Mouse (Mus musculus): ENCODE data around the gene Cog1. TPM values are rescaled to one million over a fixed set of nuclear protein-coding genes. Genes with fewer than 3 reads are reported as not detected.
A peak's percentile ranks its signal among the peaks of the same experiment; 100 is the strongest.

The Cog1 gene
- polyA plus RNA-seq, 1 experiment from 2014 or later, result 18.6 TPM

GRCm38 (mm10) chr11:113618672-113619419, 30.1 kb upstream of the Cog1 start, which contains the start of gene Sstr2:
Sstr2 (plus strand) TSS chr11:113619342.
- TF ChIP-seq EP300 (IDR thresholded peaks at IDR 0.05), result no peak
- TF ChIP-seq CTCF (IDR thresholded peaks at IDR 0.05), result peak; percentile 12; the same call in 1 of the 2 replicates
- H3K9me3 ChIP-seq (ENCODE audit: low read length), result no peaks in the 10 kb centered on the region
- WGBS, result 1% methylated on average over 49 of the region's 54 CpGs
- H3K4me1 ChIP-seq (ENCODE audit: insufficient read depth, low read depth, low read length), result peaks cover 14% of the 10 kb centered on the region; the same call in 1 of the 2 replicates
- H3K27ac ChIP-seq (ENCODE audit: low read length), result no peak within 1 kb of the TSS
- ATAC-seq, result peak; percentile 80
- H3K9ac ChIP-seq (replicated peaks; ENCODE audit: low read depth), result no peak within 1 kb of the TSS
- DNase-seq (ENCODE audit: low spot score), result peak; percentile 54
- peak within 1 kb of the TSS; percentile 38 for H3K4me3 ChIP-seq (ENCODE audit: low read depth, low read length)
- H3K4me2 ChIP-seq (replicated peaks; ENCODE audit: low read depth, low read length), result peak within 1 kb of the TSS; percentile 66
- peaks cover 10% of the 10 kb centered on the region for H3K27me3 ChIP-seq (replicated peaks; ENCODE audit: insufficient read depth, low read length)
- H3K36me3 ChIP-seq (ENCODE audit: insufficient read depth, low read length), result no peaks in the 10 kb centered on the region

- Histone ChIP-seq H3K4me1 (ENCODE audit: insufficient read depth, low read depth, low read length) (peaks cover 14% of the 10 kb centered on the region; the same call in 1 of the 2 replicates), H3K27me3 (replicated peaks; ENCODE audit: insufficient read depth, low read length) (peaks cover 10% of the 10 kb centered on the region), H3K4me3 (ENCODE audit: low read depth, low read length) (peak overlapping the region; percentile 38), H3K9ac (replicated peaks; ENCODE audit: low read depth) (no peak overlapping the region), H3K27ac (ENCODE audit: low read length) (no peak overlapping the region), H3K4me2 (replicated peaks; ENCODE audit: low read depth, low read length) (peak overlapping the region; percentile 66), H3K9me3 (ENCODE audit: low read length) (no peaks in the 10 kb centered on the region), H3K36me3 (ENCODE audit: insufficient read depth, low read length) (no peaks in the 10 kb centered on the region)
- WGBS, result 3% methylated on average over 30 of the region's 31 CpGs
- DNase-seq (ENCODE audit: low spot score) (no peak), ATAC-seq (no peak)
- TF ChIP-seq CTCF (IDR thresholded peaks at IDR 0.05) (no peak), EP300 (IDR thresholded peaks at IDR 0.05) (no peak)
Measured at GRCm38 (mm10) chr11:113619420-113620080, 29.4 kb upstream of the Cog1 start.

GRCm38 (mm10) chr11:113621001-113621400, 28.0 kb upstream of the Cog1 start:
- H3K27ac ChIP-seq (ENCODE audit: low read length), result no peak overlapping the region
- DNase-seq (ENCODE audit: low spot score) (no peak), ATAC-seq (no peak)
- H3K9me3 ChIP-seq (ENCODE audit: low read length), result no peaks in the 10 kb centered on the region
- no peak for TF ChIP-seq EP300 (IDR thresholded peaks at IDR 0.05)
- TF ChIP-seq CTCF (IDR thresholded peaks at IDR 0.05), result no peak
- no peaks in the 10 kb centered on the region for H3K36me3 ChIP-seq (ENCODE audit: insufficient read depth, low read length)
- WGBS, result 59% methylated on average over 2 of the region's 2 CpGs
- peaks cover 10% of the 10 kb centered on the region for H3K27me3 ChIP-seq (replicated peaks; ENCODE audit: insufficient read depth, low read length)
- no peak overlapping the region for H3K4me2 ChIP-seq (replicated peaks; ENCODE audit: low read depth, low read length)
- no peak overlapping the region for H3K9ac ChIP-seq (replicated peaks; ENCODE audit: low read depth)
- H3K4me1 ChIP-seq (ENCODE audit: insufficient read depth, low read depth, low read length), result peaks cover 14% of the 10 kb centered on the region; the same call in 1 of the 2 replicates
- H3K4me3 ChIP-seq (ENCODE audit: low read depth, low read length), result no peak overlapping the region

DNA sequence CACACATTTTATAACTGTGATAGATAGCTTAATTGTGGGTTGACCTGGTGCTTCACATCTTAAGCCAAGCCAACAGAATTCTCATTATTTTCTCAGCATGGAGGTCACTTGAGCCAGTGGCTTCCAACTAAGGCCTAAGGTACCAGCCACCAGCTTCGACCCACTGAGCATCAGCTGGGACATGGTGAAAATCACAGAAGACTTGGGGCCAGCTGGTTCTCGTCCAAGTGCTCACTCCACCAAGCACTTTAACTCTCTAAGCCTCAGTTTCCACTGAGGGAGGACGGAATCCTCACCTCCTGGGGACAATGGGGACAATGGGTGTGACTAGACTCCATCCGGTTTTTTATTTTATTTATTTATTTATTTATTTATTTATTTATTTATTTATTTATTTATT, 26.9 kb upstream of the Cog1 start:
- H3K9ac ChIP-seq (replicated peaks; ENCODE audit: low read depth), result no peak overlapping the region
- H3K36me3 ChIP-seq (ENCODE audit: insufficient read depth, low read length), result no peaks in the 10 kb centered on the region
- WGBS, result 85% methylated on average over 4 of the region's 4 CpGs
- H3K4me2 ChIP-seq (replicated peaks; ENCODE audit: low read depth, low read length), result no peak overlapping the region
- no peak overlapping the region for H3K27ac ChIP-seq (ENCODE audit: low read length)
- no peak for ATAC-seq
- no peaks in the 10 kb centered on the region for H3K9me3 ChIP-seq (ENCODE audit: low read length)
- H3K27me3 ChIP-seq (replicated peaks; ENCODE audit: insufficient read depth, low read length), result peaks cover 10% of the 10 kb centered on the region
- DNase-seq (ENCODE audit: low spot score), result no peak
- peaks cover 14% of the 10 kb centered on the region; the same call in 1 of the 2 replicates for H3K4me1 ChIP-seq (ENCODE audit: insufficient read depth, low read depth, low read length)
- H3K4me3 ChIP-seq (ENCODE audit: low read depth, low read length), result no peak overlapping the region
- TF ChIP-seq CTCF (IDR thresholded peaks at IDR 0.05) (no peak), EP300 (IDR thresholded peaks at IDR 0.05) (no peak)

- WGBS, result 79% methylated on average over 18 of the region's 18 CpGs
- DNase-seq (ENCODE audit: low spot score) (no peak), ATAC-seq (no peak; the same call in 1 of the 2 replicates)
- H3K4me2 ChIP-seq (replicated peaks; ENCODE audit: low read depth, low read length), result 0 out of 2 replicates have a peak overlapping the region, but pooled peaks have one; percentile 3
- no peaks in the 10 kb centered on the region for H3K9me3 ChIP-seq (ENCODE audit: low read length)
- H3K36me3 ChIP-seq (ENCODE audit: insufficient read depth, low read length), result no peaks in the 10 kb centered on the region
- H3K4me3 ChIP-seq (ENCODE audit: low read depth, low read length), result no peak overlapping the region
- no peaks in the 10 kb centered on the region for H3K4me1 ChIP-seq (ENCODE audit: insufficient read depth, low read depth, low read length)
- TF ChIP-seq EP300 (IDR thresholded peaks at IDR 0.05) (no peak), CTCF (IDR thresholded peaks at IDR 0.05) (no peak)
- H3K27me3 ChIP-seq (replicated peaks; ENCODE audit: insufficient read depth, low read length), result no peaks in the 10 kb centered on the region; the same call in 1 of the 2 replicates
- no peak overlapping the region for H3K27ac ChIP-seq (ENCODE audit: low read length)
- no peak overlapping the region for H3K9ac ChIP-seq (replicated peaks; ENCODE audit: low read depth)
Measured at GRCm38 (mm10) chr11:113625437-113625836, 23.5 kb upstream of the Cog1 start.

GRCm38 (mm10) chr11:113627785-113628184, 21.2 kb upstream of the Cog1 start:
- Histone ChIP-seq H3K4me1 (ENCODE audit: insufficient read depth, low read depth, low read length) (no peaks in the 10 kb centered on the region), H3K36me3 (ENCODE audit: insufficient read depth, low read length) (no peaks in the 10 kb centered on the region), H3K27me3 (replicated peaks; ENCODE audit: insufficient read depth, low read length) (no peaks in the 10 kb centered on the region), H3K4me2 (replicated peaks; ENCODE audit: low read depth, low read length) (no peak overlapping the region), H3K9ac (replicated peaks; ENCODE audit: low read depth) (no peak overlapping the region), H3K4me3 (ENCODE audit: low read depth, low read length) (no peak overlapping the region), H3K9me3 (ENCODE audit: low read length) (no peaks in the 10 kb centered on the region), H3K27ac (ENCODE audit: low read length) (no peak overlapping the region)
- 51% methylated on average over 4 of the region's 4 CpGs for WGBS
- no peak for TF ChIP-seq EP300 (IDR thresholded peaks at IDR 0.05)
- peak; percentile 57 for TF ChIP-seq CTCF (IDR thresholded peaks at IDR 0.05)
- DNase-seq (ENCODE audit: low spot score) (no peak), ATAC-seq (no peak)
